Mouse (Mus musculus): ENCODE data around the gene Chaf1a.

GRCm38 (mm10) chr17:56008356-56009087 lies 31.7 kb upstream of the Chaf1a start:
- TF ChIP-seq POLR2A (IDR thresholded peaks at IDR 0.05; ENCODE audit: insufficient read depth, low read depth, low read length) (peak; percentile 51), CTCF (IDR thresholded peaks at IDR 0.05; ENCODE audit: insufficient read depth, low read depth, low read length) (no peak)

All from olfactory bulb, adult 2 months (tissue).